Mouse (Mus musculus) ovary, postnatal 14 days (tissue): ENCODE results near the gene Baz2b.

Source experiments
- DNase-seq: peaks from one replicate; pipeline ENCODE4 v3.0.0; 2022; ENCODE audit warnings: low spot score

Gene Baz2b

DNA sequence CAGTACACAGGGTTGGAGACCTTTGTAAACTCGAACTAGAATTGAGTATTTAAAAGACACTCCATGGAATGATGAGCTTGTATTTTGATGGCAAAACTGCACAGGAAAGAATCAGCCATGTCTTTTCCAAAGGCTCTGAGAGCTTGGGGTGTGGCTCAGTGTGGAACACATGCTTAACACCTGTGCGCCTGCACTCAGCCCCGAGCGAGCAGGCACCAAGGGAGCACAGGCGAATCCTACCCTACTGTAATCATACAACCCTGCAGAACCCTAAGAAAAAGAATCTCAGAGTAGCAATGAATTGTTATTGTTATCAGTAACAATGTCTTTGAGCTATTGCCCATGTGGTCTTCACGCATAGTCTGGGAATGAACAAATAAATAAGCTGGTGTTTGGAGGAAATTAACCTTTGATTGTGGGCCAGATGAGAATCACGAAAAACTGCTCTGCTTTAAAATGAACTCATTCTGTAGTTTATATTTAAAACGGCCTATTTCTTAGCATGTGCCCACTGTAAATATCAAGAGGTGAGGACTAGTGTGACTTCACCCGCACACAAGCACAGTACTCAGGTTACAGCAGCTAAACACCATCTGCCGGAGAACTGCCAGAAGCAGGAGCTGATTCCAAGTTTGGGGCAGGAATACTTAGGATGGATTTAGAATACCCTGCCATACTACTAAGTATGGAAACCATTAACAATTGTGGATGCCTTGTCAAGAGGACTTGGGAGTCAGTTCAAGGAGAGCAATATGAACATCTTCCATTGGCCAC lies 77.2 kb downstream of the Baz2b start:
- no peak for DNase-seq

DNA sequence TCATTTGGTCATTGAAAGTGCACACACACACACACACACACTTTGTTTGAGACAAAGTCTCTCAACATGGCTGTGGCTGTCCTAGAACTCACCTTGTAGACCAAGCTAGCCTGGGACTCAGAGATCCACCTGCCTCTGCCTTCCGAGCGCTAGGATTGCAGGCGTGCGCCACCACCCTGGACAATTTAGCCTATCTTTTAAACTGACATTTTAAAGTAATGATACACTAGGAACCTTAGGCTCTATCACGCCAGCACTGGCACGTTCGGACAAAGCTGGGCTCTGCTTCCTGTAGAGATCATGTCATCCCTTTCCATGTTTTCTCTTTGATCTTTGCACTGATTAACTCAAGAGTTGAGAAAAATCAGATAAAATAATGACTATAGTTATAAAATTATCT lies 81.0 kb downstream of the Baz2b start:
- DNase-seq, result no peak

DNA sequence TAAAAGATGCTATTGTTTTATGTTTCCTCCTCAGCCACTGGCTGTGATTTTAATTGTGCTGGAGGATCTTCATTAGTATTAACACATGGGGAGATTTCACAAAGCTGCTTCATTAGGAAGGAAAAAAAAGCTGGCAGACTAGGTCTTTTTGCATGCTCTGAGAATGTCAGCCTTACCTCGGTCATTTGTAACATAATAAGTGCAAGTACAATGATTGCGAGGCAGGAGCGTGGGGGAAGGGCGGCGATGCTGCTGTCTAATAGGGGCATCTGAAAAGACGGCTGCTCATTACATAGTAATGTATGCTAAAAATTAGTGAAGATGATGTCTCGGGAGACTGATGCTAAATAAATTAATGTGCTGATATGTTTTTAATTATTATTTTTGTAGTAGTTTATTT lies 82.8 kb downstream of the Baz2b start:
- DNase-seq, result no peak

DNA sequence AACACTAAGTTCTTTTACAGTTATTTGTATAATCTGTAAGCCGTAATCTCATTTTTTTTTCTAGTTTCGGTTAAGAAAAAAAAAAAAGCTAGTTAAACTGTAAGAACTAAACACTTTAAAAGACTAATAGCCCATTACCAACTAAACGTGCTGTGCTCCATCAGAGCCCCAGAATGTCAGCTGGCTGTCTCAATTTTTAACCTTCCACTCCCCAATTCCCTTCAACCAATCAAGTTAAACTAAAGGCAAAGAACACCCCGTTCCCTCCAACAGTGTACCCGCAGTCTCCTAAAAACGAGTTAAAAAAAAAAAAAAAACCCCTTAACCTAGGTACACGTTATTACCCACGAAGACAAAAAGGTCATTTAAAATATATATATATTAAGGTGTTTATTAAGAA lies 83.3 kb downstream of the Baz2b start:
- no peak for DNase-seq

DNA sequence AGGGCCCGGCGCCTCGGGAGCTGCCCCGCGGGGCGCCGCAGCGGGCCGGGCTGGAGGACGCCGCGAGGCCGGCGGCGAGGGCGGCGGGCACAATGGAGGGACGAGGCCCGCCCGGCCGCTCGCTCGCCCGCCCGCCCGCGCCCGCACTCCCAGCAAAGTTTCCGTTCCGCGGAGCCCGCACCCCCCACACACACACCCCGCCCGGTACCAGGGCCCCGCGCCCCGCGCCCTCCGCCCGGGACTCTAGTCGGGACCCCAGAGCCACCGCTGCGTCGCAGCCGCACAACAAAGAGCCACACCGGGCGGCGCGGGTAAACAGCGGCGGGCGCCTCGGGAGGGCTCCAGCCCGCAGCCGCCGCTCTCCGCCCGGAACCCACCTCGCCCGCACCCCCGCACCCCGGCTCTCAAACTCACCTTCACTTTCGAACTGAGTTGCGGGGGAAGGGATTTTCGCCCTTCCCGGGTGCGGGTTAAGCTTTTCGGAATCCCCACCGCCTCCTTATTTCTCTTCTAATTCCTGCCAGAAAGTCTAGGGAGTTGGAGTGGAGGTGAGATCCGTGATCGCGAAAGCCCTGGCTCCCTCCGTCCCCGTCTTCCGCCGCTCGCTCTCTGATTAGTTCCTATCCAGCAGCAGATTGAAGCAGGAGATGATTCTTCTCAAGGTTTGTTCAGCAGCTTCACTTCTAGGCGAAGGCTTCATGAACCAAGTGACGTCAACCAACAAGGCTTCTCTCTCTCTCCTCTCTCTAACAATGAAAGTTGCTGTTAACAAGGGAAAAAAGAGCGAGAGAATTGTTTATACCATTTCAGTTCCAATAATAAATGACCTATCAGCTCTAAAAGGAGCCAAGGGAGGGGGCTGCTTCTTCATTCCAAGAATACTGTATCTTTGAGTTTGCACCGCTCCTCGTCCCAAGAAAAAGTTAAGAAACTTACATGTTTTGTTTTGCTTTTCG lies 84.3 kb downstream of the Baz2b start:
- DNase-seq, result peak; percentile 56

DNA sequence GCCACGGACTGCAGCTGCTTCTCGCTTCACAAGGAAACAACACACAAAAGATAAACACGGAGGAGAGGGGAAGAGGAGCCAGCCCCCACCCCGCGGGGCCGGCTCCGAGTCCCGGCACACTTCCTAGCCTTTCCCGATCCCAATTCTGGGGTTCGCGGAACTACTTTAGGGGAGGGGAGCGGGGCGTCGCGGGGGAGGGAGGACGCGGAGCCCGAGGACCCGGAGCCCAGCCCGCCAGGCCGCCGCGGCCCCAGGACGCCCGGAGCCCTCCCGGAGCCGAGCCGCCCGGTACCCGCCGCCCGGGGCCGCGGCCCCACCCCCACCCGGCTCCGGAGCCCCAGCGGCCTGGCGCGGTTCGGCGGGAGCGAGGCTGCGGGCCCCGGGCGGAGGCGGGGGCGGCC lies 85.0 kb downstream of the Baz2b start:
- peak; percentile 52 for DNase-seq

DNA sequence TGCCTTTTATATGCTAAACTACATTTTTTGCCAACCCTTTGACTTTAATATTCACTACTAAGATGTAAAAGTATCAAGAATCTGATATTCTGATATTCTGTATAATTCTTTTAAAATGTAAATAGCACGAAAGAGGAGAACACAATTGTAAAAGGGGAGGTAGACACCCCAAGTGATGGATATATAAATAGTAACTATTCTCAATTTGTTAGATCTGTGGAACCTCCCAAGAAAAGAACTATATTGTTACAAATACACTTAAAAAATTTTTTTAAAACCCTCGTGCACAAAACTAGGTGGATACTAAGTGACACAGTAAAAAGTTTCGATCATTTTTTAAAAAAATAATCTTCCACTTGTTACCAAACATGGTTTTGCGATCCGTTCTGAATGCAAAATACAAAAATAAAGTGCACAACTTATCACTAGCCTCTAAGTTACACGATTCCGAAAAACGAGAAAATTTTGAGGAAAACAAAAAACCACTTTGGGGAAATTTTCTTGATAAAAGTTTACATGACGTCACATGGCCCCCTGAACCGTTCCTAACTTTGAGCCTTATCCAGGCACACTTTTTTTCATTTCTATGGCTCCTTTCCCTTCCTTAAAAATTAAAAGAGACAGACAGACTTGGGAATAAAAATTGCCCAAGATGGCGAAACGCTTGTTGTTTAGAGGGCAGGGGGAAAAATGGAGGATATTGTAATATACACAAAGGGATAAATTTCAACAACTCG lies 85.6 kb downstream of the Baz2b start:
- no peak for DNase-seq

DNA sequence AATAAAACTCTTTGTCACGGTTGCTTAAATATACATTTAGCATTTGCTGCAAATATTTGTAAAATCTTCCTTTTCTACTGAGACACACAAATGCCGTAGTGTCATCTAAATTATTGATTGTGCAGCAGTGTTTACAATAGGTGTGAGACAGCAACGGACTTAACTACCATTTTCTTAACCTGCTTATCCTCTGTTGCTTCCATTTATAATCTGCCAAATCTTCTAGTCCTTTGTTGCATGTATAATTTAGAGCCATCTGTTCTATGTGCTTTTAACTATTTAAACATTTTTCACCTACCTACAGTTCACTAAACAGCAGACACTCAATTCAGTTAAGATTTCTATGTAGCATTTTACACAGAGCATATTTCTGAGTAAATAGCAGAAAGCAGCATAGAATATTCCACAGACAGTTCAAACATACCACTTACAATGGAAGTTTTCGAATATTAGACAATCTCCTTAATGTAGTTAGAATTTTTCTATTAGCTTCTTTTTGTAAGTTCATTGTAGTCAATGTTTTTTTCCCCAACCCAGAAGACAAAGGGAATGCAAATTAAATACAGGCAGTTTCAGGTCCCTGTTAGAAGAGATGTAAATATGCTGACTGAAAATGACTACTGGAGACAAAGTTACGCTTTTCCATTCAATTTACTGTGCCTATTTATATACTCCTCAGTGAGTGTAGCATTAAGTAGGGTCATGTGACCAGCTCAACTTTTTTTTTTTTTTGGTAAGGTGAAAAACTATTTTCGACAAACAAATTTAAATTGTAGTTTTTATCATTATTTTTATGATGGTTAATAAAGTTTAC lies 86.4 kb downstream of the Baz2b start:
- no peak for DNase-seq

DNA sequence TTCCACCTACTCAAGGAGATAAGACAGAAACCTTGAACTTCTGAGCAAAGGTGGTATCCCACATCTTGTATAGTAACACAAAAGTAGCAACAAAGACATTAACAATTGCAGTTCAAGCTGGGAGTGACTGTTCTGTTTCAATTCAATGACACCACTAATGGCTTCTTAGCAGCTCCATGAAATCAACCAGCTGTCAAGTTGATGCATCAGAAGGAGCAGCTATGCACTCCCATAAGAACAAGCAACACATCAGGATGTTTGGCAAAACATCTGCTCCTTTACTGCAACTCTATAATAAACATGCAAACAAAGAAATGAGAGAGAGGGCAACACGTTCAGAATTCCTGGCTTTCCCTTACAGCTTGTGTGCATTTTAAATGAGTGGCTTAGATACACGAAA lies 87.5 kb downstream of the Baz2b start:
- no peak for DNase-seq

DNA sequence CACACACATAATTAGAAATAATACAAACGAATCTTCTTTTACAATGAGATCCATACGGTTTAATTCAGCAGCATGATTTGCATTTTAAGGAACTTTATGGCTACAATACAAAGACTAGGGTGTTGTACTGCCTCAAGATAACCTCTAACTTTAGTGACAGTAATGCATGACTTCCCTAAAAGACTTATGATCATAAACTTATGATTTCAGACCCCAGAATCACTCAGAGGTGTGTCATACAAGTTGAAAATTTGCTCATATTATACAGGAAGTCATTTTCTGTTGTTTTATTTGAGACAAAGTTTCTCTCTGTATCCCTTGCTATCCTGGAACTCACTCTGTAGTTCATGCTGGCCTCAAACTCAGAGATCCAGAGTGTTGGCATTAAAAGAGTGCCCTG lies 89.0 kb downstream of the Baz2b start:
- no peak for DNase-seq

DNA sequence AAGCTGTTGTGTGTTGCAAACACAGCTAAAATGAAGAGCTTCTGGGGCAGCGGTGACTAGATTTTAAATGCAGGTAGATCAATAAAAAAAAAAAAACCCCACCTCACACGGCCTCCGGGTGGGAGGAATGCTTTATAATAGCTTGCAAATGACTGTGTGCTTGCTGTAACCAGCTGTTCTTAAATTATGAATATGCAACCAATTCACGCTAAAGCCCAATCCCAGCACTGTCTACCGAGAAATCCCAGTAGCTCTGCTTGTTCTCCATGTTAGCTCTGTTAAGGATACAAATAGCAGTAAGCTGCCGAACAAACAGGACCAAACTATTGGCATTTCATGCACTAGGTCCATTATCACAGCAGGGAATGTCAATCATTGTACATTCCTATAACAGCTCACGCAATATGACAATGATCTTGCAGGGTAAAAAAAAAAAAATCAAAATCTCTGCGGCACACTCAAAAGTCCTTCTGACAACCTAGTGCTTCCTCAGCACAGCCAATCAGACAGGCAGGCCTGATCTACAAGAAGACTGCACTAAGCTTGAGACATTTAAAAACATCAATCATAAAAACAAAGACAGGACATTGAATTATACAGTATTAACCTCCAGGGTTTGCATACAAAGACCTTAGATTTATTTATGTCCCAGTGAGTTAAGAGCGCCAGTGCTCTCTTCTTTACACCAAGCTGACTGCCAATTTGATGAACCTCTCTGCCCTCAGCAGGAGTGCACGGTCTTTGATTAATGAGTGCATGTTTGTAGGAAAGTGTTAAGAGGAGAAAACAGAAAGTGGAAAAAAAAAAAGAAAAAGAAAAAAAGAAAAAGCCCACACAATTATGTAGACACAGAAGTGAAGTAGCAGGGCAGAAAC lies 90.7 kb downstream of the Baz2b start:
- no peak for DNase-seq

DNA sequence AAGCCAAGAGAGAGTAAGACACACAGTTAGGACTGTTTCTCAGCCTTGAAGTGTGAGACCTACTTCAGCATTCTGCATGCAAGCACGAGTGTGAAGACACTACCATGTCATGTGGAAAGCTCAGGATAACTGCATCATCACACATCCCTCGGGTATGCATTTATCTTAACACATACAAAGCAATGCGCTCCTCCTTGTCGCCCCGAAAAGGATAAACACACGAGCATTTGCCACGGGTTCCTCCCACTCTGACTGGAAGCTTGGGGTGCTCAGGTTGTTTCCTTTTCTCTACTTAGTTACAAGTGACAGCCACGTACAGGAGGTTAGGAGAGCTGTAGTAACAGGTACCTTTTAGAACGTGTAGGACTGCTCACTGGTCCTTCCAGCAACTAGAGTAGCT lies 91.8 kb downstream of the Baz2b start:
- DNase-seq, result no peak

DNA sequence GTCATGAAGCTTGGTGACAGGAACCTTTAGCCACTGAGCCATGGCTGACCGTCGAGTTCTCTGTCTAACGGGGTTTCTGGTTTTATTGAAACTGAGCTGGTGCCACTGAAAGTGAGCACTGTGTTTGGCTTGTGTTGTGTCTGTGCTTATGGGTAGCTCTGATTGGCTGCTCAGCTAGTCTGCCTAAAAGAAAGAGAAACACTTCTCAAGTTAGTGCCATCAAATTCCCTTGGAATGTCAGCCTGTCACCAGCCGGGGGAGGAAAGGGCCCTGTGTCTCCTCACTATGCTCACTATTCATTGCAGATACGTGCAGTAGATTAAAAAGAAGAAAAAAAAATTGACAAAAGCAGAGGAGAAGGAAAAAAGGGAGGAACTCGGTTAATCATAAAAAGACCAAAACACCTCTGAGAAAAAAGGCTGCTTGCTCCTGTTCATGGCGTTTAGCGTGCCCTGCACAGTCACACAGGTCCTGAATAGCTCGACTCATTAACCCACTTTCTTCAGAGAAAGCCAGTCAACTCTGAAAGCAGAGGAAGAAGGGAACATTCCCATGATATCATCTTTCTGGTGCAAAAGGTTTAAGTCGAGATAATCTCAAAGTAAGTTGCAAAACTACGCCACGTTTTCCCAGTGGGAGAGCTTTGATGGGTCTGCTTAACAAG lies 93.6 kb downstream of the Baz2b start:
- no peak for DNase-seq

DNA sequence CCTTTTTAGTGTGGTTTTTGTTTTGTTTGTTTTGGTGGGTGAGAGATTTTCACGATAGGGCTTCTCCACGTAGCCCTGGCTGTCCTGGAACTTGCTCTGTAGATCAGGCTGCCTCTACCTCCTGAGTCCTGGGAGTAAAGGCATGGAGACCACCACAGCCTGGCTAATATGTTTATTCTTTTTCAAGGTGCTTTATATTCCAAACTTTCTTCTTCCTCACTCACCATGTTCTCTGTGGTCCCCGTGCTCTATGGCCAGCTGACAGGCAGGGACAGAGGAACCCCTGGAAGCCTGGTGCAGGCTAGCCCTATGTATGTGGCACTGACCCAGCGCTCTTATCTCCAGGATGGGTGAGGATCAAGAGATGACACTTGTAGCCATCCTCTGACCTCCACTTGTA lies 94.7 kb downstream of the Baz2b start:
- DNase-seq, result no peak

DNA sequence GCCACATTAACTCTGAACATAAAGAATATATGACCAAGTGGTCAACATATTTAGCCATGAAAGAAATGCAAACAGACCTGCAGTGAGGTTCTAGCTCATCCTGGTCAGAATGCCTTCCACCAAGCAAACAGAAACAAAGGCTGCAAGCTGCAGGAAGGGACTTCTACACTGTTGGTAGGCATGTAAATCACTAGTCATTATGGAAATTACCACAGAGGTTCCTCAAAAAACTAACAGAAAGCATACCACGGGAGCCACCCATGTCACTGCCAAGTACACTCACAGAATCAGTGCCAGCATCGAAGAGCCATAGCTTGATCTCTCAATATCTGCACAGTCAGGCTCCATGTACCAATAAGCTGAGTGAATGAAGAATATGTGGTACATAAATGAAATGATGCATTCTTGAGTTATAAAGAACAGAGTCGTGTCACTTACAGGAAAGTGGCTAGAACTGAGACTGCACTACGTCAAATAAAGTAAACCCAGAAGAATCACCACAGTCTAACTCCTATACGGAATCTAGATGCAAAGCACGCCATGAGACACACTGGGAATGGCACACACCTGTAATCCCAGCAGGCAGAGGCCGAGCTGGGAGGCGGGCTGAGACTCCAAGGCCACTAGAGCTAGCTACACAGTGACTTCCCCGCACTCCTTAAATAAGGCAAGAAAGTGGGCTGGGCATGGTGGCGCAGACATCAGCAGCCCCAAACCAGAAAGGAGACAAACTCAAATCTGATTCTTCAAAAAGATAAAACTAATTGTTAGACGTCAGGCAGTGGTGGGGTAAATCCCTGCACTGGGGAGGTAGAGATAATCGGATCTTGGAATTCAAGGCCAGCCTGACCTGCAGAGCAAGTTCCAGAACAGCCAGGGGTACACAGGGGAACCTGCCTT lies 95.7 kb downstream of the Baz2b start:
- no peak for DNase-seq

DNA sequence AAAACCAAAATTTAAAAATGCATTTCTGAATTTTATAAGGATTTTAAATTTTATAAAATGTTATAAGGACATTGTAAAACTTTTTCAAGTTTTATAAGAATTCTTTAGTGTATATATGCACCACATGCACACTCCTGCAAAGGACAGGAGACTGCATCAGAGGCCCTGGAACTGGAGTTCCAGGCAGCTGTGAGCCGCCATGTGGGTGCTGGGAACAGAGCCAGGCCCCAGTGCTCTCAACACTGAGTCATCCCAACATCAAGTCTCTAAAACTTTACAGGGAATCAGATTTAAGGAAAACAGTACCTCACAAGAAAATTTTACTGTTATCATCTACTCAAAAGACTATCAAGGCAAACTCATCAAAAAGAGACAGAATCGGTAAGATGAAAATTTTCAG lies 97.5 kb downstream of the Baz2b start:
- no peak for DNase-seq

DNA sequence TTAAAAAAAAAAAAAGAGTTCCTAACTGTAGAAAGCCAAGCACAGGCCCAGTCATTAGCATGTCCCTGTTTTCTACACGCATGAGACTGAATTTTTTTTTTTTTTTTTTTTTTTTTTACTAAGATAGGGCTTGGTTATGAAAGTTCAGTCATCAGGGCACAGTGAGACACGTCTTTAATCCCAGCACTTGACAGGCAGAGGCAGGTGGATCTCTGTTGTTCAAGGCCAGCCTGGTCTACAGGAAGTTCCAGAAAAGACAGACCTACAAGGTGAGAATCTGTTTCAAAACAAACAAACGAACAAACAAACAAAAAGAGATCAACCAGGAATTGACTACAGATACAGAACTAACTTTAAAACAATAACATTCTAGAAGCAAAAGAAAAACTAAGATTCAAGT lies 100.6 kb downstream of the Baz2b start:
- no peak for DNase-seq

DNA sequence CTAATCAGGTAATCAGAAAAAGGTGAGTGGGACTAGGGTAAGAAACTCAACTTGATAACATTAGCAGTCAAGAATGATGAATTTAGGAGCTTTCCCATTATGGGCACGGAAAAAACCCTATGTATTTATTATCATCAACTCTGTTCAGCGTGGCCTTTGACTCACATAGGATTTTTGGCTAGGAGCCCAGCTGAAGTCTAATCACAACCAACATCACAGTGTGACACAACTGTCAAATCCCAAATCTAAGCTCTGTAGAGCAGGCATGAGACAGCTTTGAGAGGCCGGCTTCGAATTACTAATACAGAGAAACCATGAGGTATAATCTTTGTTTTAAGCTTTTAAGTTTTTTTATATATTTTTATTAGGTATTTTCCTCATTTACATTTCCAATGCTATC lies 113.0 kb downstream of the Baz2b start:
- DNase-seq, result no peak

DNA sequence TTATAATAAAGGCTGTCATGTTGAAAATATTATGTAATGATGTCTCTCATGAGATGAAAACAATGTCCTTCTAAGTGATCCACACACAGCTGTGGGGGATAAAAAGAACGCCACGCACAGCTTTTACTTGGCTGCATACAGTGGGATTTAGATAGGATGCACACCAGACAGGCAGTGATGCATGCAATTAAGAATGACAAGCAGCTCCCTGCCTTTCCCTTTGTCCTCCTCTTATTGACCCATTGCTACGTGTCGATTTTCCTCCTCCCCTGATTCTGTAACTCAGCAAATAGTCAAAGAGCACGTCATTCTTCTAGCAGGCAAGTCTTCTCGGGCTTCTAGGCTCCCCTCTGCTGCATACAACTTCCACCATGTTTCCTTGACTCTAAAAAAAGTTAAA lies 119.4 kb downstream of the Baz2b start:
- DNase-seq, result no peak
